Mouse (Mus musculus): ENCODE results near the gene Lcn10. TPM values are rescaled to one million over a fixed set of nuclear protein-coding genes. Genes with fewer than 3 reads are reported as not detected.
"Not testable (repeated sequence)": the region's sequence is repeated elsewhere in the genome, so short reads cannot be mapped to it uniquely, and the experiment has no call there.

The Lcn10 gene
- 1 to 10 TPM in 1 of 2 experiments, under 1 TPM in 1; 0.69 to 3.0 TPM for polyA plus RNA-seq (2017; shearing (Covaris generic))

DNA sequence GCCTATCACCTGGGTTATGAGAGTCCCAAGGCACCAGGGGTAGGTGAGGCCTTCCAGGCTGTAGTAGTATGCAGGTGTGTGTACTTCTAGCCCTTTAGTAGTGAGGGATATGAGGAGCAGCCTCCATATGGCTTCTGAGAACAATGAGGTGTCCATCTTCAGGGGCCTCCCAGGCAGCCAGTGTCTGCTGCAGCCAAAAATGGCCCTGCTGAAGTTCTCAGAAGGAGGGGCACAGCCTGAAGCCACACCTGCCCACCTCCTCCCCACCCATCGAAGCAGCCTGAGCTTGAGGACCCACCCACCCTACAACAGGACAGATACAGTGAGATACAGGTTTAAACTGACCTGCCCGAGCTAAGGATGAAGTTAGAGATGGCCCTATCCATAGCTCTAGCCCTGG, at the start of gene Lcn10:
Lcn10 (plus strand) TSS at position 301 of the 400 bp plus-strand sequence.
- no peak for ATAC-seq

DNA sequence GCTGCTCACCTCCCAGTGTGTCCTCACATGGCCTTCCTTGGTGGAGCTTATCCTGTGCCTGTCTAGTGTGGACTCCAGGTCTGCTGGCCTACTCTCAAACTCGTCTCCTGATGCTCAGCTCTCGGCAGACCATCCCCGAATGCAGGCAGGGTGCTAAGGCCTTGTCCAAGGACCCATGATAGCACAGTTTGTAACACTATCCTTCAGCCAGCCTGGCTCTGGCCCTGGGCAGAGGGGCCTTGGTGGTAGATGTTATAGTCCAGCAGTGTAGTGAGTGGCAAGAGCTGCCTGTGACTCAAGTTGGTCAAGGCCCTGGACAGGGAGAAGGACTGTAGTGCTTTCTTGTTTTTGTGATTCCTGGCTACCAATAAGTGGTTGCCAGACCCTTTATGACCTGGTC, 48.9 kb upstream of the Lcn10 start:
- no peak for ATAC-seq

DNA sequence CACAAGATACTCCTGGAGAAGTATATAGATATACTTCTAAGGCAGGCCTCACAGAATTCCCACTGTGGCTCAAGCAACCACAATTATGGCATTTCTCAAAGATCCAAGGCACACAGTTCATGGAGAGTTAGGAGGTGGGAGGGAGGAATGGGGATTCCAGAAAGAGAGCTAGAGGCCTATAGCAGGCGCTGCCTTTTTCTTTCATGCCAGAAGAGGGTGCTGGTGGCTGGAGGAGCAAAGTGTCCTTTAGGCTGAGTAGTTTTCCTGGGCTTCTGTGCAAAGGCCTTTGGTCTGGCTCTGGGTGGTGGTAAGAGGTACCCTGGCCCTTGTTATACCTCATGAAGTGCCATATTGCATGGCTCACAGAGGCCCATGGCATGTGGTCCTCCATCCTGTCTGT, 48.5 kb upstream of the Lcn10 start:
- ATAC-seq: no peak

DNA sequence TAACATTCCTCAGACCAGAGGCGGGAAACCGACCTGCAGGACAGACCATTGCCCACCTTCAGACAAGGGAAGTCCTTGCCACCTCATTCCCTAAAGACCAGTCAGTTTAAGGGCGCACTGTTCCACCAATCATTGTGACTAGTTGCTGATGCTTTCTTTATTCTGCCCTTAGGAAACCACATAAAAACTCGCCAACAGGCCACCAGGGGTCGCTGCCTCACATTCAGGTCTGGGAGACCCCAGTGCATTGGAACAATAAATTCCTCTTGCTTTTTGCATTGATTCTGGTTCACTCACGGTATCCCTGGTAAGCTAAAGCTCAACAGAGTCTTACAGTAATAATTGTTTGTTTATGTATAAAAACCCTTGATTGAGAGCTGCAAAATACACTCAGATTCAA, 42.6 kb upstream of the Lcn10 start:
- no peak for ATAC-seq

DNA sequence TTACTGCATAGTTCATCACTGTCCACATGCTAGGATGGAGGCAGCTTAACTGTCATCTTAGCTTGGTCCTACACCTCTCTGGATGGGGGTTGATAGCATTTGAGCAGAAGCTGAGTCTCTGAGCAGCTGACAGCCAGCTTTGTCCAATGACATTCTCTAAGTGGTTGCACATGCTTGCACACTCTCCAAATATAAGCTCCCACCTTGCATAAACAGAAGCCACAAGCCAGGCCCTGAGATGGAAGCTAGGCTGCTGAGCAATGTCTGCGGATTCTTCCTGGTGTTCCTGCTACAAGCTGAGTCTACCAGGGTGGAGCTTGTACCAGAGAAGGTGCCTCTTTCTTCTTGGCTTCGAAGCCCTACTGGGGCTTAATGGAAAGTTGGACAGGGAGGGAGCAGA, 29.6 kb upstream of the Lcn10 start, which contains the start of gene Lcn8:
Lcn8 (plus strand) TSS at position 219 of the 400 bp plus-strand sequence.
- no peak for ATAC-seq

DNA sequence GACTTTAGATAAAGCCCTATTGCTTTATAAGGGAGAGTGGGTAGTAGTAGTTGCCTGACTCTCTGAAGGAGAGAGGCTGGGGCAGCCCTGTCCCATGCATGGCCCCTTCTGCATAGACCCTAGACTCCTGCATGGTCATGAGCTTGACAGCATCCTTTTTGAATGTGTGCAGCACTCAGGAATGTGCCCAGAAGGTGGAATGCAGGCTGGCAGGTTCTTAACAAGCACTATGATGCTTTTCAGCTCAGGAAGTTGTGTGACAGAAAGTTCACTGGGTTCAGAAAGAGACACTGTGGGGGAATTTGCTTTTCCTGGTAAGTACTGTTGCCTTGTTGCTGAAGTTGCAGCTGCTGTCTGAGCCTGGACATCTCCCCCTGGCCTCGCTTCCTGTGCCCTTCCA, 28.0 kb upstream of the Lcn10 start:
- no peak for ATAC-seq

DNA sequence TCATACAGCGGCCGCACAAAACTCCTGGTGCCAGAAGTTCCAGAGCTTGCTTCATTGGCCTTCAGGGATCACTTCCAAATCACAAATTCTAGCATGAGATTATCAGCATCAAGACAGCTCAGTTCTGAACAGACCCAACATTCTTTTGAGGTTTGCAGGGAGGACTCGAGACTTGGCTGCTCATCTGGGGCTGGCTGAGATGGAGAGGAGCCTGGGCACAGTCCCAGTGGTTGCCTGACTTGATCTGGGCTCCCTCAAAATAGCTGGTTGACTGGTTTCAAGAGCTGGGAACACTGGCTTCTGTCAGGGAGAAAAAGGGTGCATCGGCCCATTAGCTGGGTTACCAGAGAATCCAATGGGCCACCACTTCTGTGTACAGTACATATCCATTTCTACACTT, 25.8 kb upstream of the Lcn10 start:
- ATAC-seq: no peak

DNA sequence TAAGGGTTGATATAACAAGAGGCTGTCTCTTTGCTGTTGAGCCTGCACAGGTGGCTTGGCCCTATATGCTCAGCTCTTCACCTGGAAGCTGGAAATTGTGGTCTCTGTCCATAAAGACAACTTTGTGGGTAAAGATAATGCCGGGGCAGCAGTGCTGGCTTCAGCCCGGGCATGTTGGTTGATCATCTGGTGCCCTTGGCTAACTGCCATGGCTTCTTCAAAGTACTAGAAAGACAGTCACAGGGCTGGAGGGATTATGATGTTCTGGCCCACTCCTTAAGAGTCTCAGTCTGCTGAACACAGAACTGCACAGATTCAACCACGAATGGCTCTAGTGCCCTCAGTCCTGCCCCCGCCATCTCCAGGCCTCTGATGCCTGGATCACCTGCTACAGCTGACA, 25.3 kb upstream of the Lcn10 start:
- no peak for ATAC-seq

DNA sequence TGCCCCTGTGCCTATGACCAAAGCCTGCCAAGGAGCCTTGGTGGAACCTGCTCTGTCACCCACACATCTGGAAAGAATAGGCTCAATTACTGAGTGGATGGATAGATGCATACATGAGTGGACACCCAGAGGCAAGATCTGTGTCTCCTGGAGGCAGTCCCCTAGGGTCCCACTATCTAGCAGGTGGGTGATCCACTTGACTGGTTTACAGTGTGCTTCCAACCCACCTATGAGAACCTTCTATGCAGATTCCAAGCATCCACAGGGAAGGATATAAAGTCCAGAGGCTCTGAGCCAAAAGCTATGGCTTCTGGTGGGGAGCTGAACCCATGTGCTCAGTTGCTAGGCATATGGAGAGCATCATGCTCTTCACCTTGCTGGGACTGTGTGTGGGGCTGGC, 24.9 kb upstream of the Lcn10 start, which contains the start of gene Lcn5:
Lcn5 (plus strand) TSS at position 301 of the 400 bp plus-strand sequence.
- ATAC-seq: no peak

DNA sequence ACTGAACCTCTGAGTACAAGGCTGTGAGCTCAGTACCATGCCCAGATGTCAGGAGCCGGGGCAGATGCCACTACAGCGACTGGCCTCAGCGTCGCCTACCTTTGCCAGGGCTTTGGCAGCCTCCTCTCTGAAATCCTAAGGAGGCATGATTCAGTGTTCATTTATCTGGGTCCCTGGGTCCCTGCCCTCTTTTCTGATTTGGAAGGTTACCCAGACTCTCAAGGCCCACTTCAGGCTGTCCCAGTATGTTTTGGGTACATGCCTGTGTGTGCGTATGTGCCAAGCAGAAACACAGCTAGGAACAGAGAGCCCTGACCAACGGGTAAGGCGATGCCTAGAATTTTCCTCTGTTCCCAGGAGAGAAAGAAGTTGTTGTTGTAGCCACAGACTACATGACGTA, 22.2 kb upstream of the Lcn10 start:
- ATAC-seq: no peak

DNA sequence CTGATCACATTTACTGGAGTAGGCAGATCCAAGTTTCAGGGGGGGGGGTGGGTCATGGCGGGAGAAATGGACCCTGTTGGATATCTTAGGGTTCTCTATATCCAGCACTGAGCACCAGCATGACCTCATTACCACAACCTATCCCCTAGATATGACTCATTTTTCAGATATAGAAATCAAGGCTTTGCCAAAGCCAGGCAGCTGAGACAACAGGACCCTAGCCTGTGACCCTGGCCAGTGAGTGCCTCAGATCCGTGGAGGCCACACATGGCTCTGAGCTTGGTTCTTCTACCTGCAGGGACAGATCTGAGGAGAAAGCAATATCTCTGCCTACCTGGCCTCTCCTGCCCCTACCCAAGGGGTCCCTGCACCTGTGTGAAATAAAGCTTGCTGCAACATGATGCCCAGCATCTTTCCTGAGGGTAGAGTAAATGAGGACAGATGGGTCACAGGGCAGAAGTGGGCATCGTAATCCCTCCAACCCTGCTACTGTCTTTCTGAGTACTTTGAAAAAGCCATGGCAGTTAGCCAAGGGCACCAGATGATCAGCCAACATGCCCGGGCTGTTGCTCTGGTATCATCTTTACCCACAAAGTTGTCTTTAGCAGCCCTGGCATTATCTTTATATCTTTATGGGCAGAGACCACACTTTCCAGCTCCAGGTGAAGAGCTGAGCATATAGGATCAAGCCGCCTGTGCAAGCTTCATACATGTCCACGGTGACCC, 21.1 kb upstream of the Lcn10 start:
- no peak for ATAC-seq

DNA sequence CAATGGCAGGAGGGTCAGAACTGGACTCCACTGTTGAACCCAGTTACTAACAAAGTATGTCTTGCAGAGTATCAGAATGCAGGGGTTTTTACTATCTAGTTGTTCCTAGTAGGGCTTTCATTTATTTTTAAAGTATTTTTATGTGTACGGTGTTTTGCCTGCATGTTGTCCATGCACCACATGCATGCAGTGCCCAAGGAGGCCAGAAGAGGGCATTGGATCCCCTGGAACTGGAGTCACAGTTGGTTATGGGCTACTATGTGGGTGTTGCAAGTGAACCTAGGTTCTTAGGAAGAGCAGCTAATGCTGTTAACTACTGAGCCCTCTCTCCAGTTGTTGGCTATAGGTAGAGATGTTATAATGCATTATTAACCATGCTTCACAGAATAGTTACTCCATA, 19.0 kb upstream of the Lcn10 start:
- peak; percentile 60 for ATAC-seq

DNA sequence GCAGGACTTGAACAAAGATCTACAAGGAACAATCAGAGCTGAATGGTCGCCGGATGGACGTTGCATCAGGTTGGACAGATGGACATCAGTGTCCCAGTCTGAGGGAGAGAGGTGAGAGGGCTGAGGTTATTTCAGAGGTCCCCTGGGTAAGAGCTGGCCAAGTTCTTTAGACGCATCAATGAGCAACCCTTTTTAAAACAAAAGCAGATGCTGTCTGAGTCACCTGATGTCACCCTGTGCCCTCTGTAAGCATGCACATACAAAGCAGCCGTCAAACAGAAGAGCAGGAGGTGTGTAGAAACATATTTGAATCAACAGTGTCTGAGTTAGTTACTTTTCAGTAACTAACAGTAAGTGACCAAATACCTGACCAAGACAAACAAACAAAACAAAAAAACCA, 18.4 kb upstream of the Lcn10 start:
- ATAC-seq: no peak

DNA sequence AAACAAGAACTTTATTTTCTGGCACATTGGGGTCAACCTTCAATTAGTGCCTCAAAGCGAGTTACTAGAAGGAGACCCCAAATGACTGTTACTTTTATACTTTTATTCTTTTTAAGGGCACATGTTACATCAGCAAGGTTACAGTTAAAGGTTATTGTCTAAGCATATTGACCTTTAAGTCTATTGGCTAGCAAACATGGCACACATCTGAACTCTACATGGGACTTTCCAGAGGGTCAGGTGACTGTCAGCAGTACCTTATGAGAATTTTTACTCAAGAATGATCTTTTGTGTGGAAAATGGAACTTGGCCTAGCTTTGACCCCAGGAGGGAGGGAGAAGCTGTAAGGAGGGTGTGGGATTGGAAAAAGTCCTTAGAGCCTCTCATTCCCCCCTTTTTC, 16.0 kb upstream of the Lcn10 start:
- ATAC-seq: peak; percentile 93

DNA sequence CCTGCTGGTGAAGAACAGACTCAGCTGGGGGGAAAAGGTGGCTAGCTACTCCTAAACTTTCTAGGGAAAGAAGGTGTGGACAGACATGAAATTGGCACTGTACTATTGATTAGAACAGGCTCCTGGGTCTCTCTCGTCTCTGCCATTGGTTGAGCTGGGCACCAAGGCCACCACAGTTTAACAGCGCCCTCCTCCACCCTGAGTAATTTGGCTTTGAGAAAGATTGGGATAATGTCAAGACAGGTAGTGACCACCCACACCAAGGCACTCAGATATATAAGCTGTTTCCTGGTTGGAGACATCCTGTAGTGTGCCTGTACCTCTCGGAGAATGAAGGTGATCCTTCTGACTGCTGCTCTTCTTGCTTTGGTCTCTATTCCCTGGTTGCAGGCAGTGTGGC, 6.0 kb upstream of the Lcn10 start, which contains the start of gene Lcn6:
Lcn6 (plus strand) TSS at position 301 of the 400 bp plus-strand sequence.
- ATAC-seq: no peak

DNA sequence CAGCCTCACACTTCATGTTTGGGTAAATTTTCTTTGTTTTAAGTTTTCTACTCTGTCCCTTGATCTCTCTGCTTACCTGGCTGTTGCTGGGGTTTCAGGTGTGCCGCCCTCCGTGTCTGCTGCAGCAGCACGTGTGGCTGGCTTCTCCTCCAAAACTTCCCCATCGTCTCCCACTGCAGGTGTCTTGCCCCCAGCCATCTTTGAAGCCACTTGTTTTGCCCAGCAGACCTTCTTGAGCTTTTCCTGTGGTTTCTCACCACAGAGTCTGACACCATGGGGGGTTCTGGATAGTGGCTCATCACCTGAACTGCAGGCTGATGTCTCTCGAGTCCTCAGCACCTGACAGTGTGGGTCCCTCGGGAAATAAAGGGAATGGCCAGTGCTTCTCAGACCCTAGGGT, 3.0 kb upstream of the Lcn10 start:
- no peak for ATAC-seq

DNA sequence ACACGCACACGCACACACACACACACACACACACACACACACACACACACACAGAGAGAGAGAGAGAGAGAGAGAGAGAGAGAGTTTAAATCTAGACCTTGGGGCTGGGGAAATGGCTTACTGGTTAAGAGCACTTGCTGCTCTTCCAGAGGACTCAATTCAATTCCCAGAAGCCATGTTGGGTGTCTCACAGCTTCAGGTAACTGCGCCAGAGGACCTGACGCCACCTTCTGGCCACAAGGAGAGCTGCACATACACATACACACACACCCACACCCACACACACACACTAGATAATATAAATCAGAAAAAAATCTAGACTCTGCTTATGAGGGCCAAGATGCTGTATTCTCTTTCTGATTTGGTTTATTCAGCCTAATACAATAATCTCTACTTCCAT, 4.4 kb downstream of the Lcn10 start:
- ATAC-seq: no peak

DNA sequence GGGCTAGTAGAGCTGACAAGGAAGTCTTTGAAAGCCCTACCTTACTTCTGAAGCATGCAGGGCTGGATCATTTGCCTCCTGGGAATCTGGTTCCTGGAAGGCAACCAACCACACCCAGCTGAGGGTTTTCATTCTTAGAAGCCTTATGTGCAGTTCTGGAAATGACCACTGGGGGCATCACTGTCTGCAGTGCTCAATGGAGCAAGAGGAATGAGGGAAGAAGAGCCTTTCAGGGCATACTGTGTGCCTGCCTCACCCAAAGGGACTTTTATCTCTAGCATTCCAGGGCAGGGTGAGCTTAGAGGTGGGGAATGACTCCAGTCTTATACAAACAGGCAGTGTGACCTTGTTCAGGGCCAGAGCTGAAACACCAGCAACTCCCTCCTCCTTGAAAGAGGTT, 12.1 kb downstream of the Lcn10 start:
- peak; percentile 65 for ATAC-seq

DNA sequence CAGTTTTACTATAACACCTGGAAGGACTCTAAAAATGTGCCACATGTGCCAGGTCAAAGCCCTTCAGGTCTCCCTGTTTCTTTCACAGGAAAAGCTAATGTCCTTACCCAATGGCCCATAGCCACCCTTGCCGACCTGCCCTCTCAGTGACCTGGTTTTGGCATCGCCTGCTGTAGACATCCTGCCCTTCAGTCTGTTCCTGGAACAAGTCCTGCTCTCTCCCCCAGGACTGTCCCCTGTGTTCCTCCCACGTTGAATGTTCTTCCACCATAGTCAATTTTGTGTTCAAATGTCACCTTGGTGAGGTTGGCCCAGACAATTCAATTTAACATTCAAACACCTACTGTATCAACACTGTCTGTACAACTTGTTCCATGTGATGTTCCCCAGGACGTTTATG, 14.4 kb downstream of the Lcn10 start:
- ATAC-seq: peak; percentile 29

DNA sequence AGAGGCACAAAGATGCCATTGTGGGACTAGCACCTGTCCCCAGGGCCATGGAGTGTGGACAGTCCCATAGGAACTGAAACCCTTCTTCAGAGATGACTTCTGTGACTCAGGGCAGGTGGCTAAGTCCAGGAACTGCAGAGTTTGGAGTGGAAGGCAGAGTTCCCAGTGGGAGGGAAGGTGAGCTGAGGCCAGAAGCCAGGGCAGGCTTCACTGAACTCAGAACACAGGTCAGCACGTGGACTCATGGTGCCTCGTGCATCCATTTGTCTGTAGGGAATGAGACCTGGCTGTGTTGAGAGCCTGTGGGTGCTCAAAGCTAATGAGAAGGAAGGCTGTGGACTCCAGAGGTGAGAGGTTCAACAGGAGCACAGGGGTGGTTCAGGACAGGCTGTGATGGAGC, 16.2 kb downstream of the Lcn10 start:
- ATAC-seq: no peak

DNA sequence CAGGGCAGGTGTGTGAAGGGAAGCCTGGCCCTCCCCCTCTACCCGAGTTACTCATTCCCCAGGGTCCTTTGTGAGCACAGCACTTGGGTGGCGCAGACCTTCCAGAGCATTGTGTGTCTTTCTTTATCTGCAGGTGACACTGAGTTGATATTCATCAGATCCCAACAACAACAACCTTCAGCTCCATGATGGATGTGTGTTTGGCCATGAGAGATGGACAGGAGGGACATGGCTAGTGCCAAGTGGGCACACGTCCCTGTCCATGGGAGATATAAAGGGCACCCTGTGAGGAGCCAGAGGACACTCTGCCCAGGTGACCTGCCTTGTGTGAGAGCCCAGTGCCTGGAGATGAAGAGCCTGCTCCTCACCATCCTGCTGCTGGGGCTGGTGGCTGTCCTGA, 17.2 kb downstream of the Lcn10 start, which contains the start of gene Obp2a:
Obp2a (plus strand) TSS at position 301 of the 400 bp plus-strand sequence.
- not testable (repeated sequence) for ATAC-seq

DNA sequence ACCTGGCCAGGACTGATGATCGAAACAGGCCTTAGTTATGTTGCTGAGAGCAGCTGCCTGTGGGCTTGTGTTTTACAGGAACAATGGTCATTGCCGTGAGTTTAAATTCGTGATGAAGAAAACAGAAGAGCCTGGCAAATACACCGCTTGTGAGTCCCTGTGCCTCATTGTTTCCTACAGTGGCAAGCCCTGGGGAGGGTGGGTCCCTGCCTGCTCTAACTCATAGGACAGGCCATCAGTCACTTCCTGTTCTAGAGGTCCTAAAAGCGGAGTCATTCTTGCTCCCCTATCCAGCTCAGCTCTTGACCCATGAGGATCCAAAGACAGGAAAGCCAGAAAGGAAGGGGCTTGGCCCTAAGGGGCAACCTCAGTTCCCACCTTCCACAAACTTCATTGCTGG, 18.5 kb downstream of the Lcn10 start:
- no peak for ATAC-seq

DNA sequence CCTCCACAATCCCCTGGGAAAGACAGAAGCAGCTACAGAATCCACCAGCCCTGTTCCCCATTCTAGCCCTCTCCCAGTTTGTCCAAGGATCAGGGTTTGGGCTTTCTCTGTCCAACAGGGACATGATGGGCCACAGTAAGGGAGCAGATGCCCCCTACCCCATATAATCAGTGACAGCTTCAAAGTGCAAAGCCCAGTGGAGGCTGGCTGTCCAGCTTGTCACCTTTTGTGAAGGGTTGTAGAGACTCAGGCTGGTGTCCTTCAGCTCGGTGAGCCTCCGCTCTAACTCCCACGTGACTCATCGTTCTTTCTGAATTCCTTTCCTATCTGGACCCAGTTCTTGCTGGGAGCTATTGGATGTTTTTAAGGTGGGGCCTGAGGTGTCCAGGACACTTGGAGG, 21.2 kb downstream of the Lcn10 start:
- ATAC-seq: no peak

DNA sequence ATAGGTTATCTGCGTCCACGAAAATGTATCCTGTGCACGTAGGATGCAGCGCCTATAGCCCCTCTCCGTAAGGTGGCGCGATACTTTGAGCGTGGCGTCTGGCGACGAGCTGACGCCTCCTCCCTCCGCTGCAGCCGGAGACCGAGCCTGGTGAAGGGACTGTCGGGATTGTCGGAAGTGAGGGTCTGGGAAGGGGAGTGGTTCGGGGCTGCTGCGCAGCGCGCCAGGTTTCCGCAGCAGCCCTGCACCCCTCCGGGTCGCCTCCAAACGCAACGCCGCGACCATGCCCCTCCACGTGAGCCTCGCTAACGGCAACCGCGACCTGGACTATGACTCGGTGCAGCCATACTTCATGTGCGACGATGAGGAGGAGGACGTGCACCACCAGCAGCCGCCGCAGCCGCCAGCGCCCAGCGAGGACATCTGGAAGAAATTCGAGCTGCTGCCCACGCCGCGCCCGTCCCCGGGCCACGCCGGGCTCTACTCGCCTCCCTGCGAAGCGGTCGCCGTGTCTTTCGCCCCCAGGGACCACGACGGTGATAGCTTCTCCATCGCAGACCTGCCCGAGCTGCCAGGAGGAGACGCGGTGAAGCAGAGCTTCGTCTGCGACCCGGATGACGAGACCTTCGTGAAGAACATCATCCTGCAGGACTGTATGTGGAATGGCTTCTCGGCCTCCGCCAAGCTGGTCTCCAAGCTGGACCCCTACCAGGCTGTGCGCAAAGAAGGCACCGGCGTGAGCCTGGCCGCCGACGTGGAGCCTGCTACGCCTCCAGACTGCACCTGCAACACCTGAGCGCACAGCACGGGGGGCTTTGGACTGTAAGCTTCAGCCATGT, 24.3 kb downstream of the Lcn10 start, which contains the start of gene Bmyc:
Bmyc (plus strand) TSS at position 97 of the 839 bp plus-strand sequence.
- peak; percentile 92 for ATAC-seq
